Mouse (Mus musculus): ENCODE data around the gene Sebox.

Gene Sebox

DNA sequence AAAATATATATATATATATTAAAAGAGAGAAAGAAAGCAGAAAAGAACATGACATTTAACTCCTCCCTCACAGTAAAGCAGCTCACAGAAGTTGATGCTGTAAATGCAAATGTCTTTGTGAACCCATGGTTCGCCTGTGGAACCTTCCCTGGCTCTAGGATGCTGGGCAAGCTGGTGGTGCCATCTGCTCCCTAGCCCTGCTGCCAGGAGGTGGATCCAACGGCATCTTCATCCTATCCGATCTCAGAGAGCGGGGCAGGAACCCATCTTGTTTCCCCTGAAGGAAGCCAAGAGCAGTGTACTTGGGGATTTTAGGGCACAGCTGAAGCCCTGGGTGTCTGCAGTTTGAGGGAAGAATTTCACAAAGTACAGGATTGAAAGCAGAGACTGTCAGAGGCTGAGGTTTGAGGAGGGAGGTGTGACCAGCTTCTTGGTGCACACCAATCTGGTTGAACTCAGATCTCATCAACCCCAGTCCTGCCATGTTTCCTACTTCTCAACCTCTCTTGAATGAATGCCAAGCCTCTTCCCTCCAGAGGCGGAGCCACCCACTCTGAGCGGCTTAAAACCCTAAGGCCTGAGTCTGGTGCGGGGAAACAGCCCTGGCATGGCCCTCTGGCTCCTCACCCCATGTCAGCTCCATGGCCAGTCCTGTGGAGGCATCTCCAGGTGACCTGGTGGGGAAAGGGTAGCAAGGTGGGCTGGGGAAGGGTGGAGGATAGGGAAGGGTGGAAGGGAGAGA is at the start of gene Sebox:
Sebox (plus strand) TSS at position 539 of the 742 bp plus-strand sequence.
- no peak for DNase-seq

DNA sequence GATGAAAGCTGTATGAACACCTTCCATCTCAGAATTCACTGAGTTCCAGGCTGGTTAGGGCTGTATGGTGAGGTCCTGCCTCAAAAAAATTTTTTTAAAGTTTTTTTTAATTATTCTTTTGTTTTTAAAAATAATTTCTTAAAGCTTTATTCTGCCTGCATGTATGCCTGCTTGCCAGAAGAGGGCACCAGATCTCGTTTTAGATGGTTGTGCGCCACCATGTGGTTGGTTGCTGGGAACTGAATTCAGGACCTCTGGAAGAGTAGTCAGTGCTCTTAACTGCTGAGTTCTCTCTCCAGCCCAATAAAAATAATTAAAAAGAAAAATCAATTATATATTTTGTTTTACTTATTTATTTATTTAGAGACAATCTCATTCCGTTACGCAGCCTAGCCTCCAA is 49.6 kb upstream of the Sebox start:
- DNase-seq: peak; percentile 81

DNA sequence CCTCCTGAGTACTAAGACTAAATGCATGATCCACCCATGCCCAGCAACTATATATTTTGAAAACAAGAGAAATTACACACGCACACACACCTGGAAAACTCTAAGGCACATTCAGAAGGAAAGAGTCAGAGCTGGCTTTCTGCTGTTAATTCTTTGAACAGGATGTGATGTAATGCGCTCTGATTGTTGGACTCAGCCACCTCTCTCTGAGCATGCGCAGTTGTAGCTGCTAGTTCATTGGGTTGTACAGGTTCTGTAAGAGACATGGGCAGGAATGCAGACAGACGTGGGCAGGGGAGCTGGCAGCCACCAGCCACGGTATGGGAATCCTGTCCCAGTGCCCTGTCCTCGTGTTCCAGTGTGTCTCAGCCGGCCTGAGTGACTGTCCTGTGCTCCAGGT is 49.0 kb upstream of the Sebox start:
- no peak for DNase-seq

DNA sequence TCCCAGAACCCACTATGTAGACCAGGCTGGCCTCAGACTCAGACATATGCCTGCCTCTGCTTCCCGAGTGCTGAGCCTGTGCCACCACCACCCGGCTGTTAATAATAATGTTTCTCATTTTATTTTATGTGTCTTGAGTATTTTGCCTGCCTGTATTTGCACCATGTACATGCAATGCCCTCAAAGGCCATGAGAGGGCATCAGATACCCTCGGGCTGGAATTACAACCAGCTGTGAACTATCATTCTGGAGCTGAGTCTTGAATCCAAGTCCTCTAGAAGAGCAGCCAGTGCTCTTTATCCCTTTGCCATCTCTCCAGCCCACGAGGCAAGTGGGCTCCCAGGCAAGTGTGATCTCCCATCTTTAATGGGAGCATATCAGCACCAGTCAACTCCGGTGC is 47.9 kb upstream of the Sebox start:
- peak; percentile 67 for DNase-seq

DNA sequence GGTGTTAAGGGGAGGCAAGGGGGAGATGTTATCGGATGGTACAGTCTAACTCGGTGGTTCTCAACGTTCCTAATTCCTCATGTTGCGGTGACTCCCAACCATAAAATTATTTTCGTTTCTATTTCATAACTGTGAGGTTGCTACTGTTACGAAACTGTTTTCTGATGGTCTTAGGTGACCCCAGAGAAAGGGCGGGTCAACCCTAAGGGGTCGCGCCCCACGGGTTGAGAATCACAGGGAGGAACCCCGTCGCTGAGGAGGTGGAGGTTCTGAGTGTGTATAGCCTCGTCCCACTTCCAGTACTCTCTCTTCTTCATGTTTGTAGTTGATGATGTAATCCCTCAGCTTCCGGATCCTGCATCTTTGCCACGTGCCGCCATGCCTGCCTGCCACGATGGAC is 44.5 kb upstream of the Sebox start:
- DNase-seq: no peak

DNA sequence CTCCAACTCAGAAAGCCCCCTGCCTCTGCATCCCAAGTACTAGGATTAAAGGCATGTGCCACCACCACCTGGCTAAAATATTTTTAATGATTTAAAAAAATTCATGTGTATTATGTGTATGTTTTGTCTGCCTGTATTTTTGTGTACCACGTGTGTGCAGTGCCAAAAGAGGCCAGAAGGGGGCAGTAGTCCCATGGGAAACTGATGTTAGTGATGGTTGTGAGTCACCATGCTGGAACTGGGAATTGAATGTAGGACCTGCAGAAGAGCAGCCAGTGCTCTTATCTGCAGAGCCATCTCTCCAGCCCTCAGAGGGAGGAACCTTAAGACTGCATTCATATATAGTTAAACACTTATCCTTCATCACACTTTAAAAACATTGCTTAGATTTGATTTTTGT is 41.4 kb upstream of the Sebox start:
- no peak for DNase-seq

DNA sequence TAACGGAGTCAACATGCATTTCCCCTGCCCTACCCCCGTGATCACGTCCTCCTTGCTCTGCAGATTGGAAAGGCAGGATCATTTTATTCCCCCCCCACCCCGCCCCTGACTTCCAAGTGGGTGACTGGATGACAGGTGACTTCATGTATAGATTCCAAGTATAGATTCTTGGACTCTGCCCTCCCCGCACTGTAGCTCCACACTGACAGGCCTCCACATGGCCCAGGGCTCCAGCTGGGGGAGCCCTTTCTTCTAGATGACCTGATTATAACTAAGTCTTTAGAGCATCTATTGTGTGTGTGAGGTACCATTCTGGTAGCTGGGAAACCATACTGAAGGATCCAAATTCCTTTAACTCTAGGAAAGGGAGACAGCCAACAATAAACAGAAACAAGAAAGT is 40.6 kb upstream of the Sebox start:
- DNase-seq: no peak

DNA sequence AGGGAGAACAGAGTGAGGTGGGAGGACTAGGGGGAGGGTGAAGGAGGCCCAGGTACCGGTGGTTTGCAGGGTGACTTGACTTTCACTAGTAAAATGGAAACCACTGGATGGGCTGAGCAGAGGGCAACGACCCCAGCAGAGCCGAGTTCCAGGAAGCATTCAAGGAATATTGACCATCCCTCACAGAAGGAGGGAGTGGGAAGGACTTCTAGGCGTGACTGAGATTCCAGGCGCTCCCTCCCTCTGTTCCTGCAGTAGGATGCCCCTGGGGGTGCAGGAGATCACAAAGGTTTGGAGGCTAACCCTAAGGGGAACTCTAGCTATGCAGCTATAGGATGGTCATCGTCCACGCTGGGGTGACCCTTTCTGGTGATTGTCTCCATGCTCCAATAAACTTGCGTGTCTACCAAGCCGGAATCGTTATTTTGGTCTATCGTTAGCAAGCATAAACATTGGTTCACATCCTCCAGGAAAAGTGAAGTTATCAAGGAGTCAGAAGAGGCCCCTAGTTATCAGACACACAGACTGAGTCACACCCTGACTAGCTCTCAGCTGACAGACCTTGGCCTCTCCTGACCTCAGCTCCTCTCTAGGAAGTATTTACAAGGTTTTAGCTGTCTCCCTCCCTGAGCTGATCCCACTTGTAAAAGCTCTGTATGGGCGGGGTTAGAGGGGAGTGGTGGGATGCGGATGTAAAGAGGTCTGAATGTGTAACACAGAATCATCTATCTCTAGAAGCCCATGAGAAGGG is 39.8 kb upstream of the Sebox start:
- DNase-seq: no peak

DNA sequence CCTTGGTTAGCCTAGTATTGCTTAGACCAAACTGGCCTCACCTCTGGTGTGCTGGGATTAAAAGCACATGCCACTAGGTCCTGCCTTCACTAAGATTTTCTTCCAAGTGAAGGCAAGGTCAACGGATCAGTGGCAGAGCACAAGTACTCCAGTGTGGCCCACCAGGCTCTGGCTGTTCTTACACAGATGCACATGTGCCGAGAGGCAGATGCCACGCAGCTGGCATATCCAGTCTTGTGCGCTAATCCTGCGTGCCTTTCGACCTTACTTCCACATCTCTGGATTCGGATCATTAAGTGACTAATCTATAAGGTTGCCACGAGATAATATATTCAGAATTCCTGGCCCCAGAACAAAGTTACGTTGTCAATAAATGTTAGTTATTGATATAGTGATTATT is 38.1 kb upstream of the Sebox start:
- no peak for DNase-seq

DNA sequence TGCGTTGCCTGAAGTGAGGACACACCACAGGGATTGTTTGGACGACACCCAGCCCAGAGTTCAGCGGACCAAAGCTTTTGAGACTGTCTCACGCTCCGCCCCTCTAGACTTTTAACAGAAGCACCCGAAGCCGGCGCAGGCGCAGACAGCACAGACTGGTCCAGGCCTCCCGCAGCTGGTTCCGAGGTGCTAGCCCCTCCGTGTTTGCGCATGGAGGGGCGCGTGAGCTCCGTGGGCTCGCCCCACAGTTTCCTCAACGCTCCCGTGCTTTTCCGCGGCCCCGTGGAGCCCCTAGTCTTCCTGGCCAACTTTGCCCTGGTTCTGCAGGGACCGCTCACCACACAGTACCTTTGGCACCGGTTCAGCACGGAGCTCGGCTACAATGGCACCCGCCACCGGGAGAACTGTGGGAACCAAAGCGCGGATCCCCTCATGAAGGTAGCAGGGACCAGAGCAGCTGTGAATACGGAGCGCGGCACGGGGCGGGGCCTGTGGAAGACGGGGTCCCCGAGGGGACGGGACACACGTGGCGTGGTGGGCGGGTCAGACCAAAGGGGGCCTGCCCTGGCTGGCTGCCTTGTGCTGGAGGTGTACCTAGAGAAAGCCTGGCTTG is 37.6 kb upstream of the Sebox start, which contains the start of gene Slc46a1:
Slc46a1 (plus strand) TSS at position 130 of the 613 bp plus-strand sequence.
- peak; percentile 91 for DNase-seq

DNA sequence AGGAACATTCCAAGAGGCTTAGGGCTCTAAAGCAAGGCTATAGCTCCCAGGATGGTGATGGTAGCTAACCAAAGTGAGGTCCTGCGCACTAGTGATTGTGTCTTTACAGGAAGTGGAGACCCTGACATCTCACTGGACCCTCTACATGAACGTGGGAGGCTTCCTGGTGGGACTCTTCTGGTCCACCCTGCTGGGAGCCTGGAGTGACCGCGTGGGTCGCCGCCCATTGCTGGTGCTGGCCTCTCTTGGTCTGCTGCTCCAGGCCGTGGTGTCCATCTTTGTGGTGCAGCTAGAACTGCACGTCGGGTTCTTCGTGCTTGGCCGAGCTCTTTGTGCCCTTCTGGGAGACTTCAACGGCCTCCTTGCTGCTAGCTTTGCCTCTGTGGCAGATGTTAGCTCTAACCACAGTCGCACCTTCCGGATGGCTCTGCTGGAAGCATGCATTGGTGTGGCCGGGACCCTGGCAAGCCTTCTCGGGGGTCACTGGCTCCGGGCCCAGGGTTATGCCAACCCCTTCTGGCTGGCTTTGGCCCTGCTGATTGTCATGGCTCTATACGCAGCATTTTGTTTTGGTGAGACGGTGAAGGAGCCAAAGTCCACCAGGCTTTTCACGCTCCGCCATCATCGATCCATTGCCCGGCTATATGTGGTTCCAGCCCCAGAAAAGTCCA is 36.9 kb upstream of the Sebox start:
- no peak for DNase-seq

DNA sequence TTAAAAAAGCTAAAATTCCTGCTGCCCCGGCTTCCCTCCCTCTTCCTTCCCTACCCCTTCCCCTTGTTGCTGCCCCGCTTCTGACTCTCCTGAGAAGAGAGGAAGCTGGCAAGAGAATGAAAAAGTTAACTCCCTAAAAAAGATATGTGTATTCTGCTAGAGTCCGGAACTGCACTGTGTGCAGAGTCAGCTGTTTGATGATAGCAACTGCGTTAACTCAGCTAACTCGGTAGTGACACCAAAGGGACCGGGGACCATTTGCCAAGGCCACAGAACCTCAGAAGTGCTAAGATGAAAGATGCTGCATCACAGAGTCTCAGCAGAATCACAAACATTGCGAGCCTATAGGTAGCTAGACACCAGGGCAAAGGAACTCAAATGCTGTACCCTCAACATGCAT is 35.7 kb upstream of the Sebox start:
- DNase-seq: no peak

DNA sequence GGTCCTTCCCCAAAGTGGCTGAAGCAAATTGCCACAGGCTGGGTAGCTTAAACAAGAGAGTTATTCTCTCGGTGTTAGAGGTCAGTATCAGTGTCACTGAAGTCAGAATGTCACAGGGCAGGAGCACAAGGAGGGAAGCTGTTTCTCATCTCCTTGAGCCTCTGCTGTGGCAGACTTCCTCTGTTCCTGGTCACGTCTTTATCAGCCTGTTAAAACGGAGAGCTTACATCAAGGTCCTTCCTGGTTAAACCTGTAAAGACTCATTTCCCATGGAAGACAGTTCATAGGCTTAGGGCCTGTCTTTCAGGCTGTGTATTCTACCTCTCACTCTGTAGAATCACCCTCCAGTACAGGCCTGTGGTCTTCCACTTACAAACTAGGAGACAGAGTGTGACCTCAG is 35.3 kb upstream of the Sebox start:
- no peak for DNase-seq

DNA sequence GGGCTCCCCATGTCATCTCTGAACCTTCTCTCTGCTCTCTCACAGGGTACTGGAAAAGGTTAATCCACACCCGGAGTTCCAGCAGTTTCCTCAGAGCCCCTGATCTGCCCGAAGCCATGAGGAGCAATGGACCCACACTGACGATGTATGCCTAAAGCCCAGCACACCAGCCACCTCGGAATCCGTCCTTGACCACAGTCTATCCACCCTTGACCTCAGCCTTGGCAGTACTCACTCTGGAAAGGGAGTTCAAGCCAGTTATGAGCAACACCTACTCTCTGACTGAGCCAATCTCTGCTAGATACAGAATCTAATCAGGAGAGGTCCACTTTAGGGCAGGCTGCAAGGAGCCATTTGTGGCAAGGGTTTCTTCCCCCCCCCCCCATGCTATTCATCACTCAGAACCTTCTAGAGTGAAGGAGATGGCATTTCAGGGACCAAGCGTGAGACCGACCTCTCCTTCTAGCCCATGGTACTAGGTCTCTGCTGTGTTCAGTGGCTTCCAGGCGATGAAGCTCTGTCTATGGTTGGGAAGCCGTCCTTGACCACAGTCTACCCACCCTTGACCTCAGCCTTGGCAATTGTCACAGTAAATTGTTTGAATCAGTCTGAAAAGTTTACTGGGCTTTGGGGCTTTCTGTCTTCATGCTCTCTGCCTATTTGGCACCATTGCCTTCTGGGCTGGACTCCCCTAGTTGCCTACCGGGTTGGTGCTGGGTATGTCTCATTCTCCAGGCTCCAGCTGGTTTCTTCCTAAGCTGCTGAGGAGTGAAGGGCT is 31.7 kb upstream of the Sebox start:
- no peak for DNase-seq

DNA sequence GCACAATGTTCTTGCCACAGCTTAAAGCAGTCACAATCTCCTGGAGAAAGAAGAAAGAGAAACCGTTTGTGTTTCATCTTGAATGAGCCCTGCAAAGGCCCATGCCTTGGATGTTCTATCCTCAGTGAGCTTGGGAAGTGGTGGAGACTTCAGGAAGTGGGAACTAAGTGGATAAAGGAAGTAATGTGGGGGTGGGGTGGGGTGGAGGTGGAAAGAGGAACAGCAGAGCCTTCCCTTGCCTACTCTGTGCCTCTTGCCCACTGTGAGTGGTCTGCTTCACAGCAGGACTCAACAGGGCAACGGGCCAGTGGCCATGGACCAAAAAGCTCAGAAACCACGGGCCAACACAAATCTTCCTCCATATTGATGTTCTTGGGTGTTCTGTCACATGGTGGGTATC is 28.0 kb upstream of the Sebox start:
- DNase-seq: no peak

DNA sequence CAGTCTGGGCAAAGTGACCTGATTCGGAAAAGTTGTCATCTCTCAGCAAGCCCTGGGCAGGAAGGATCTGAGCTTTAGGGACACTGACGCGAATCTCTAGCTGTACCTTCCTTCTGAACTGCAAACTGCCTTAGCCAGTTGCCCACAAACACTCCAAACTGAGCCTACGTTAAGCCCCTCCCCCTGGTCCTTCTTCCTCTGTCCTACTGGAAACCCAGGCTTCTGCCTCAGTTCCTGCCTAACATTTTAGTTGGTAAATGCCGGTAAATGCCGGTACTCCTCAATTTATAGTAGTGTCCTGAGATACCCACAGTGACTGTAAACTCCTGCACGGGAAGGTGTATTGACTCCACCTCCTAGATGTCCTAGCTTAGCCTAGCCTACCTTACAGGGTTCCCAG is 19.6 kb upstream of the Sebox start:
- no peak for DNase-seq

DNA sequence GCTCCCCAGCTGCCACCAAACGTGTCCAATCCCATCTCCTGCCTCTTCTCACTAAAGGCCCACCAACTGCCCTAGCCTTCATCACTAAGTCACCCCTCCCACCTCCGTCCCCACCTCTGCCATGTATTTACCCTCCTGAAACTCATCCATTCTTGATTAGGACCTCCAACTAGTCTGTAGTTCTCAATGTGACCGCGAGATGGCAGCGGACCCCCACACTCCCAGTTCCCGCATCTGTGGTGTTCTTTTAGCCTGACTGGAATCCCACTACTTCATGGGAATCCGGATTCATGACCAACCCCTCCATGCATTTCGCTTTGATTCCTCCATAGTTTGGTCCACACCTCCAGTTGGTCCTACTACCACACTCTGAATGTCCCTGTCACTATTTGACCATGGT is 15.1 kb upstream of the Sebox start:
- DNase-seq: peak; percentile 81

DNA sequence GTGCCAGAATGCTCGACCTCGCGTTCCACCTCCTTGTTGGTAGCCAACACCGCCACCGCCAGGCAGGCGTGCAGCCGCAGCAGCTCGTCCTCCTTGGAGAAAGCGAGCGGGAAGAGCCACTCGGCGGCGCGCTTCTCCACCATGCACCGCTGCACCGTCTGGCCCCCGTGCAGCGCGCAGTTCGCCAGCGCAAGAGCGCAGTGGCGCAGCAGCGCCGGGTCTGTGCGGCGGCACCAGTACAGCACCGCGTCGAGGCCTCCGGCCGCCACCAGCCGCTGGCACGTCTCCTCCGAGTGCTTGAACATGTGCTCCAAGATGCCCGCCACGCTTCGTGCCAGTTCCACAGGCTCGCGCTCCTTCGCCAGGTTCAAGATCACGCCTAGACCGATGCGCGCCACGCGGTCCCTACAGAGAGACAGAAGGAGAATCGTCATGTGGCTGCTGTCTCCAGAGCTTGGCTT is 12.4 kb upstream of the Sebox start:
- no peak for DNase-seq

DNA sequence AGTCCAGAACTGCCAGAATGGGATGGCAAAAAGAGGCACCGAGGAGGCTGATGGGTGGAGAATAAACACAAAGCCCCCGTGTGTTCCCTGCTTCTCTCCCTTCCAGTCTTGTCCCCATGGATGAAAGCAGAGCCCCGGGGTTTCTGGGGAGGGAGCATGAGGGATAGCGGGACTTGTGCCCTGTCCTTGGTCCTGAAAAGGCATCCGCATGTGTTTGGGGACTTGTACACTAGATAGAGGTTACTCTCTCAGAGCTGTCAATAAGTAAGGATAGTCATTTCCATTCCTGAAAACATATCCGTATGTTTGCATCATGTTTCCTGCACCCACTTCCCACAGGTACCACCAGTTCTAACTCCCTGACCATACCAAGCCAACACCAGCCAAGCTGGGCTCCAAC is 7.3 kb upstream of the Sebox start:
- peak; percentile 65 for DNase-seq

DNA sequence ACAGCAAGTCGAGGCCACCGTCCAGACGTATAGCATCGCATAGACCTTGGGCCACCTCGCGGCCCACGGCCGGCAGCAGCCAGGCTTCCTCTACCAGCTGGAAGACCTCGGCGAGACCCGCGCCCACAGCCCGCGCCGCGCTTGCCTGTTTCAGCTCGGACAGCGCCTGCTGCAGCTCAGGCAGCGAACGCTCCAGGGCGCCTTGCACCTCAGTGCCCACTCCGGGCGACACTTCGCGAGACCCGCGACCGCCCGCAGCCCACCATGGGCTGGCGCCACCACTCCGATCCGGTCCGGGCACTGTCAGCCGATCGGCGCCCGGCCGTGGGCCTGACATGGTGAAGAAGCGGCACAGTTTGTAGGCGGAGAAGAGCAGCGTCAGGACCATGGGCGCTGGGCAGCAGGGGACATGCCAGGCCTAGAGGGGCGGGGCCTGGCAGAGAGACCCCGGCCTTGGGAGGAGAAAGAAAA is 6.1 kb upstream of the Sebox start:
- peak; percentile 33 for DNase-seq

DNA sequence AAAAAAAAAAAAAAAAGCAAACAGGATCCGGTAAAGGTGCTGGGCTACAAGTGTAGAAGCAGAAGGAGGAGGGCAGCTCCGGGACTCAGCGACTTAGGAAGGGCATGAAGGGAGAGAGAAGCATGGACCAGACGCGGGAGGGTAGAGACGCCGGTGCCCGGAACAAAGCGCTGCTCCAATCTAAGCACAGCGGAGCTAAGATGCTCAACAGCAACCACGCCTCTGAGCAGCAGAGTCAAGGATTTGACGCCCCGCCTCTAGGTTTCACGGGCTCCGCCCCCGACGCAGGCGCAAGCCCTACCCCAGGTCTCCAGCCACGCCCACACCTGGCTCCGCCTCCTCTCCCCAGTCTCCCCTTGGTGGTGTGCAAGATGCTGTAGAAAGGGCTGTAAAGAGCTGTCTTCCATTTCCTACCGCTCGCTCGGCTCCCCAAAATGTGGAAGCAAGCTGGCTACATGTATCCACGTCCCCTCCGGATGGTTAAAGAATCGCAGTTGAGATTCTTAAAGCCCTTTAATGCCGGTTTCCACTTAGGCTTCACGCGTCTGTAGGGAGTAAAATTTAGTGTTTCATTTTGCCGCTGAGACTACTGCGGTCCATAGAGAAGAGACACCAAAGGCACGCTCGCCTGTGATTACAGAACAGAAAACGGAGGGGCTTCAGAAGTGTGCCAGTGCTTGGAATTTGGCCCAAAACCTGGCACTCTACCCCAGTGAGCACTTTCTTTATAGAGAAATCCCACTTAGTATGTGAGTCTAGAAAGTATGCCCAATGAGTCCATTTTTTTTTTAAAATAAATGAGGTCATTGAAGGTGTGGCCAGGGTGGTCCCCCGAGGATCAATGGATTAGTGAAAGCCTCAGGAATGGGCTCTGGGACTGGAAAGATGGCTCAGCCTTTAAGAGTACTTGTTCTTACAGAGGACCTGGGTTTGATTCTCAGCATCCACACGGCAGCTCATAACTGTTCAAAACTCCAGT is 5.4 kb upstream of the Sebox start, which contains the start of gene Sarm1:
Sarm1 (minus strand) TSS at position 211 of the 979 bp plus-strand sequence.
- DNase-seq: peak; percentile 95
